Mouse (Mus musculus): Measurements from ENCODE around the gene Ferd3l. TPM values are rescaled to one million over a fixed set of nuclear protein-coding genes. Genes with fewer than 3 reads are reported as not detected.

Ferd3l gene
- polyA plus RNA-seq, 1 experiment from 2014 or later = not detected

GRCm38 (mm10) chr12:33956576-33957399 is 28.6 kb downstream of the Ferd3l start:
- Histone ChIP-seq H3K9ac (replicated peaks; ENCODE audit: low read length) (peak overlapping the region; percentile 68; the same call in 1 of the 2 replicates), H3K27me3 (ENCODE audit: insufficient read depth, low read length) (peaks cover 71% of the 10 kb centered on the region), H3K4me2 (replicated peaks; ENCODE audit: low read depth, low read length) (peak overlapping the region; percentile 68), H3K4me3 (ENCODE audit: low read length) (peak overlapping the region; percentile 68), H3K36me3 (ENCODE audit: insufficient read depth, low read length) (no peaks in the 10 kb centered on the region), H3K27ac (ENCODE audit: low read length) (0 out of 2 replicates have a peak overlapping the region, but pooled peaks have one; percentile 5), H3K9me3 (ENCODE audit: low read length) (no peaks in the 10 kb centered on the region), H3K4me1 (ENCODE audit: insufficient read depth, low read length) (peaks cover 9% of the 10 kb centered on the region; the same call in 1 of the 2 replicates)
- peak; percentile 60 for ATAC-seq (ENCODE audit: low FRiP score, low TSS enrichment)
- WGBS = under 1% methylated on average over 41 of the region's 43 CpGs

DNA sequence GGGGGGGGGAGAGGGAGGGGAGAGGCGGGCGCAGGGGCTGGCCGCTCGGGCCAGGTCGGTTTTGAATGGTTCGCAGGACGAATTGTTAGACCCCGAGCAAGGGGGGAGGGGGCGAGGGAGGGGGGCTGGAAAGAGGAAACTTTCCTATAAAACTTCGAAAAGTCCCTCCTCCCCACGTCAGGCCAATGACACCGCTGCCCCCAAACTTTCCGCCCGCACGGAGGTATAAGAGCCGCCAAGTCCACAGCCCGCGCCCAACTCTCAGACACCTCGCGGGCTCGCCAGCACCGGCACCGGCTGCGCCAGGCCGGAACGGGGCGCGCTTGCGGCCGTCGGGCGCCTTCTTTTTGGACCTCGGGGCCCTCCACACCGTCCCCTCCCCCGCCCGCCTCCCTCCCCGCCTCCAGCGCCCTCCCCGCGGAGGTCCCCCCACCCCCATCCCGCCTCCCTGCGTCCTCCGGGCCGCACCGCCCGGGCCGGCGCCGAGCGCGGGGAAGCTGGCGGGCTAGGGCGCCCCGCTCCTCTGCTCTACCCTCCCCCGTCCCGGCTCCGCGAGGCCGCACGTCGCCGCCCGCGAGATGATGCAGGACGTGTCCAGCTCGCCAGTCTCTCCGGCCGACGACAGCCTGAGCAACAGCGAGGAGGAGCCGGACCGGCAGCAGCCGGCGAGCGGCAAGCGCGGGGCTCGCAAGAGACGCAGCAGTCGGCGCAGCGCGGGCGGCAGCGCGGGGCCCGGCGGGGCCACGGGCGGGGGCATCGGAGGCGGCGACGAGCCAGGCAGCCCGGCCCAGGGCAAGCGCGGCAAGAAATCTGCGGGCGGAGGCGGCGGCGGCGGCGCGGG is 29.4 kb downstream of the Ferd3l start, which contains the start of gene Twist1:
Gene Twist1 (plus strand): TSS at position 272 of the 841 bp plus-strand sequence.
- H3K27me3 ChIP-seq (ENCODE audit: insufficient read depth, low read length) = peaks cover 79% of the 10 kb centered on the region
- peak within 1 kb of the TSS; percentile 68 for H3K4me3 ChIP-seq (ENCODE audit: low read length)
- no peaks in the 10 kb centered on the region for H3K36me3 ChIP-seq (ENCODE audit: insufficient read depth, low read length)
- H3K4me1 ChIP-seq (ENCODE audit: insufficient read depth, low read length) = peaks cover 9% of the 10 kb centered on the region; the same call in 1 of the 2 replicates
- under 1% methylated on average over 81 of the region's 105 CpGs for WGBS
- peak; percentile 83 for ATAC-seq (ENCODE audit: low FRiP score, low TSS enrichment)
- H3K27ac ChIP-seq (ENCODE audit: low read length) = peak within 1 kb of the TSS; percentile 60; the same call in 1 of the 2 replicates
- no peaks in the 10 kb centered on the region for H3K9me3 ChIP-seq (ENCODE audit: low read length)
- H3K9ac ChIP-seq (replicated peaks; ENCODE audit: low read length) = peak within 1 kb of the TSS; percentile 68
- peak within 1 kb of the TSS; percentile 68 for H3K4me2 ChIP-seq (replicated peaks; ENCODE audit: low read depth, low read length)

DNA sequence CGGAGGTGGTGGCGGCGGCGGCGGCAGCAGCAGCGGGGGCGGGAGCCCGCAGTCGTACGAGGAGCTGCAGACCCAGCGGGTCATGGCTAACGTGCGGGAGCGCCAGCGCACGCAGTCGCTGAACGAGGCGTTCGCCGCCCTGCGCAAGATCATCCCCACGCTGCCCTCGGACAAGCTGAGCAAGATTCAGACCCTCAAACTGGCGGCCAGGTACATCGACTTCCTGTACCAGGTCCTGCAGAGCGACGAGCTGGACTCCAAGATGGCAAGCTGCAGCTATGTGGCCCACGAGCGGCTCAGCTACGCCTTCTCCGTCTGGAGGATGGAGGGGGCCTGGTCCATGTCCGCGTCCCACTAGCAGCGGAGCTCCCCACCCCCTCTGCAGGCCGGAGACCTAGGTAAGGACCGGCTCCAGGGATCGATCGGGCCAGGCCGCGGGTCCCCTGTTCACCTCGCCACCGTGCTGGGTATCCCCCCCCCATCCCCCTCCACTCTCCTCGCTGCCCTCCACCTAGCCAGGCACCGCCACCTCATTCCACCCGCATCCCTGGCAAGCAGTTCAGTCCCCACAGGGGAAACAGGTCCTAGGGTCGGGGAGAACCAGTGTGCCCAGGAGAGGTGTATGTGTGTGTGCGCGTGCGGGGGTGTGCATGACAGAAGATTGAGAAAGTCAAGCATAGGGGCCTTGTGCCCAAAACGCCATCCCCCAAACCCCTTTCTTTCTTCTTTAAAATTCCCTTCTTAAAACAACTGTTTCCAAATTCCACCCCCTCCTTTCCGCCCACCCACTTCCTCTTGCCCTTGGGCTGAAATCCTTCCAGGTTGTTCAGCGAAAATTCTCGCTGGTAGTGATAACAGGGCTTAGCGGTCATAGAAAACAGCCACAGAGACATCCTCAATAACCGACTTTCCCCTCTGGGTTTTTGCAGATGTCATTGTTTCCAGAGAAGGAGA is 30.3 kb downstream of the Ferd3l start:
- peaks cover 81% of the 10 kb centered on the region for H3K27me3 ChIP-seq (ENCODE audit: insufficient read depth, low read length)
- ATAC-seq (ENCODE audit: low FRiP score, low TSS enrichment) = peak; percentile 64
- peak overlapping the region; percentile 68 for H3K9ac ChIP-seq (replicated peaks; ENCODE audit: low read length)
- WGBS = under 1% methylated on average over 50 of the region's 56 CpGs
- H3K4me2 ChIP-seq (replicated peaks; ENCODE audit: low read depth, low read length) = peak overlapping the region; percentile 68
- peak overlapping the region; percentile 60; the same call in 1 of the 2 replicates for H3K27ac ChIP-seq (ENCODE audit: low read length)
- H3K36me3 ChIP-seq (ENCODE audit: insufficient read depth, low read length) = no peaks in the 10 kb centered on the region
- peaks cover 9% of the 10 kb centered on the region; the same call in 1 of the 2 replicates for H3K4me1 ChIP-seq (ENCODE audit: insufficient read depth, low read length)
- peak overlapping the region; percentile 68 for H3K4me3 ChIP-seq (ENCODE audit: low read length)
- no peaks in the 10 kb centered on the region for H3K9me3 ChIP-seq (ENCODE audit: low read length)

DNA sequence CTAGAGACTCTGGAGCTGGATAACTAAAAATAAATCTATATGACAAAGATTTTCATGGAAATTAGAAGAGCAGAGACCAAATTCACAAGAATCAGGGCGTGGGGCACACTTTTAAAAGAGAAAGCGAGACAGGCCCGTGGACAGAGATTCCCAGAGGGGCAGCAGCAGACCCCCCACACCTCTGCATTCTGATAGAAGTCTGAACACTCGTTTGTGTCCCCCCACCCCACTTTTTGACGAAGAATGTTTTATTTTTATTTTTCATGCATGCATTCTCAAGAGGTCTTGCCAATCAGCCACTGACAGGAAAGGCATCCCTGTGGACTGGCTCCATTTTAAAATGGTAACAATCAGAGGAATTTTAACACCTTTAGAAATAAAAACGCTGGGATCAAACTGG is 31.0 kb downstream of the Ferd3l start:
- no peaks in the 10 kb centered on the region for H3K9me3 ChIP-seq (ENCODE audit: low read length)
- WGBS = 5% methylated on average over 6 of the region's 6 CpGs
- H3K36me3 ChIP-seq (ENCODE audit: insufficient read depth, low read length) = no peaks in the 10 kb centered on the region
- peak overlapping the region; percentile 68; the same call in 1 of the 2 replicates for H3K9ac ChIP-seq (replicated peaks; ENCODE audit: low read length)
- peak overlapping the region; percentile 68 for H3K4me2 ChIP-seq (replicated peaks; ENCODE audit: low read depth, low read length)
- no peak for ATAC-seq (ENCODE audit: low FRiP score, low TSS enrichment)
- H3K27me3 ChIP-seq (ENCODE audit: insufficient read depth, low read length) = peaks cover 82% of the 10 kb centered on the region
- H3K4me1 ChIP-seq (ENCODE audit: insufficient read depth, low read length) = peaks cover 9% of the 10 kb centered on the region; the same call in 1 of the 2 replicates
- H3K4me3 ChIP-seq (ENCODE audit: low read length) = peak overlapping the region; percentile 68
- no peak overlapping the region for H3K27ac ChIP-seq (ENCODE audit: low read length)

GRCm38 (mm10) chr12:33959846-33960245 is 31.6 kb downstream of the Ferd3l start:
- peak overlapping the region; percentile 31 for H3K4me2 ChIP-seq (replicated peaks; ENCODE audit: low read depth, low read length)
- 5% methylated on average over 3 of the region's 3 CpGs for WGBS
- peaks cover 83% of the 10 kb centered on the region for H3K27me3 ChIP-seq (ENCODE audit: insufficient read depth, low read length)

DNA sequence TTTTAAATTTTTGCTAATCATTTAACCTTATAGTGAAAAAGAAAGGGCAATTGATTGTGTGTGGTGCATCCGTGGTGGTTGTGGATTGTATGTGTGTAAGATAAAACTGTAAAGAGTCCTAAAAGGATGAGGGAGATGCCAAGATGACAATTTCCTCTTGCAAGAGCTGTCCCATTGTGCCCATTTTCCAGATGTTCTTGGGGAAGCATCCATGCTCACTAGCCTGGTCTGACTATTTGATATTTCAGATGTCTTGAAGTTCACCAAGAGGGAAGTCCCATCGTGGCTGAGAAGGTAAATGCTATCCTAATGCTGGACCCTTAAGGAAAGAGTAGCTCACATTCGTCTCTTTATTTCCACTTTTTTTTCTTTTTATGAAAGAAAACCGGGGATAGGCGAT is 32.8 kb downstream of the Ferd3l start:
- peaks cover 84% of the 10 kb centered on the region for H3K27me3 ChIP-seq (ENCODE audit: insufficient read depth, low read length)
- 35% methylated on average over 5 of the region's 5 CpGs for WGBS
- no peak overlapping the region for H3K9ac ChIP-seq (replicated peaks; ENCODE audit: low read length)
- no peaks in the 10 kb centered on the region for H3K9me3 ChIP-seq (ENCODE audit: low read length)
- no peak for ATAC-seq (ENCODE audit: low FRiP score, low TSS enrichment)
- no peak overlapping the region for H3K27ac ChIP-seq (ENCODE audit: low read length)
- H3K4me2 ChIP-seq (replicated peaks; ENCODE audit: low read depth, low read length) = no peak overlapping the region
- no peaks in the 10 kb centered on the region for H3K36me3 ChIP-seq (ENCODE audit: insufficient read depth, low read length)
- H3K4me1 ChIP-seq (ENCODE audit: insufficient read depth, low read length) = peaks cover 9% of the 10 kb centered on the region; the same call in 1 of the 2 replicates
- no peak overlapping the region for H3K4me3 ChIP-seq (ENCODE audit: low read length)

More at GRCm38 (mm10) chr12:33959846-33960245, 31.6 kb downstream of the Ferd3l start:
- no peaks in the 10 kb centered on the region for H3K9me3 ChIP-seq (ENCODE audit: low read length)
- H3K9ac ChIP-seq (replicated peaks; ENCODE audit: low read length) = no peak overlapping the region
- no peaks in the 10 kb centered on the region for H3K36me3 ChIP-seq (ENCODE audit: insufficient read depth, low read length)
- H3K27ac ChIP-seq (ENCODE audit: low read length) = no peak overlapping the region
- H3K4me1 ChIP-seq (ENCODE audit: insufficient read depth, low read length) = peaks cover 9% of the 10 kb centered on the region; the same call in 1 of the 2 replicates
- ATAC-seq (ENCODE audit: low FRiP score, low TSS enrichment) = no peak
- H3K4me3 ChIP-seq (ENCODE audit: low read length) = peak overlapping the region; percentile 20; the same call in 1 of the 2 replicates

DNA sequence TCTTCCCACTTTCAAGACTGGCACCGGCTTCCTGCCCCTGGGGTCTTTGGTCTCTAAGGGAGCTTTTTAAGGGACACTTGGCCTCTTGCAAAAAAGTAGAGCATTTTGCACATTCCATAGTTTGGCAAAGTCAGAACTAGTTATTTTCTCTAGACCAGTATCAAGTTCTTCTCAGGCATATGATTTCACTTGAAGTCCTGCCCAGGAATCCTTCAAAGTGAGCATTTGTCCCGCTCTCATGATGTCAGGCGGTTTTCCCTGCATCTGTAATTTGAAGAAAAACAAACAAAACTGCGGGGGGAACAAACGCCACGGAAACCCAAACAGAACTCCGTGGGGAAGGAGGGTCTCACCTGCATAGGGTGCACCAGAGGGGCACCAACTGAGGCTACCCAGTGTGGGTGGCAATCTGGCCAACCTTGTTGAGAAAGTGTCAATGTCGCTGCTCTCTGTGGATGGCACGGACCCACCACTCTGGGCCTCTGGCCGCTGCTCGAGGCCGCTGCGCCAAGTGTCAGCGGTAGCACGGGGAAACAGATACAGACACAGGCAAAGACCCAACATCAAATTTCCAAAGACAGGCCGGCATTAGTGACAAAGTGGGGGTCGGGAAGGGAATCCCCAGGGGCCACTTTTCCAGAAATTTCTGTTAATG is 34.0 kb downstream of the Ferd3l start:
- Histone ChIP-seq H3K9me3 (ENCODE audit: low read length) (no peaks in the 10 kb centered on the region), H3K36me3 (ENCODE audit: insufficient read depth, low read length) (no peaks in the 10 kb centered on the region), H3K4me2 (replicated peaks; ENCODE audit: low read depth, low read length) (no peak overlapping the region), H3K9ac (replicated peaks; ENCODE audit: low read length) (no peak overlapping the region), H3K27me3 (ENCODE audit: insufficient read depth, low read length) (peaks cover 84% of the 10 kb centered on the region), H3K4me3 (ENCODE audit: low read length) (no peak overlapping the region), H3K4me1 (ENCODE audit: insufficient read depth, low read length) (peaks cover 14% of the 10 kb centered on the region), H3K27ac (ENCODE audit: low read length) (no peak overlapping the region)
- 24% methylated on average over 17 of the region's 17 CpGs for WGBS
- ATAC-seq (ENCODE audit: low FRiP score, low TSS enrichment) = no peak

DNA sequence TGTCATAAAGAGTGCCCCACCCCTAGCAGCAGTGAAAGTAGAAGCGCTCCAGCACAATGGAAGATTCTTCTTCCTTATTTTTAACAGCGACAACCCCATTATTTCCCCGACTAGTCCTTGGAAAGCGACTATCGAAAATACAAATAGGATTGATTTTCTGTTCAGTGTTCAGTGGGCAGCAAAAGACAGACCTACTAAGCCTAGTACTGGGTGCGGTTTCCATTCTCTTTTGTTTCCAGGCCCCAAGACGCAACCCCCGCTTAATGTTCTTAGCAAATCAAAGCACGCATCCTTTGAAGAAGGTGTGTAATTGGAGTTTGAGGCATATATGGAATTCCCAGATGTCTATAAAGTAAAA is 34.5 kb downstream of the Ferd3l start:
- Histone ChIP-seq H3K27ac (ENCODE audit: low read length) (no peak overlapping the region), H3K4me1 (ENCODE audit: insufficient read depth, low read length) (peaks cover 14% of the 10 kb centered on the region), H3K4me3 (ENCODE audit: low read length) (no peak overlapping the region), H3K9me3 (ENCODE audit: low read length) (no peaks in the 10 kb centered on the region), H3K9ac (replicated peaks; ENCODE audit: low read length) (no peak overlapping the region), H3K4me2 (replicated peaks; ENCODE audit: low read depth, low read length) (no peak overlapping the region), H3K36me3 (ENCODE audit: insufficient read depth, low read length) (no peaks in the 10 kb centered on the region), H3K27me3 (ENCODE audit: insufficient read depth, low read length) (peaks cover 84% of the 10 kb centered on the region)
- WGBS = 34% methylated on average over 9 of the region's 9 CpGs
- no peak for ATAC-seq (ENCODE audit: low FRiP score, low TSS enrichment)
